Mouse (Mus musculus) stomach, embryonic 14.5 days (tissue): ENCODE measurements at regions not wholly inside any gene's neighbourhood (a gene's known extent, or its start where the extent isn't known, plus 50 kb on each side); places are given as distances from the start of the nearest gene placed in this dataset.
A peak's percentile ranks its signal among the peaks of the same experiment; 100 is the strongest.

Experiments used
- ATAC-seq: fragments of 200-750 bp; cut with Nextera tagmentation; 2 replicates; pipeline ENCODE4 v1.8.0; 2017; ENCODE audit warnings: low read depth, moderate TSS enrichment; ENCODE audit not compliant: insufficient number of reproducible peaks, insufficient read depth, low FRiP score
- H3K27ac ChIP-seq: fragments of 300-500 bp; sonication (generic); 2 replicates; pipeline ENCODE4 v1.5.1; 2014; ENCODE audit warnings: mild to moderate bottlenecking, low read length, moderate library complexity, mixed read lengths
- H3K27me3 ChIP-seq: fragments of 300-500 bp; sonication (generic); 2 replicates; pipeline ENCODE4 v1.6.1; 2014; ENCODE audit warnings: low read length, control low read depth, mixed read lengths; ENCODE audit not compliant: control insufficient read depth, insufficient read depth
- H3K36me3 ChIP-seq: fragments of 300-500 bp; sonication (generic); 2 replicates; pipeline ENCODE4 v1.6.1; 2014; ENCODE audit warnings: mild to moderate bottlenecking, control low read depth, low read length, moderate library complexity, mixed read lengths; ENCODE audit not compliant: control insufficient read depth, insufficient read depth
- H3K4me1 ChIP-seq: fragments of 300-500 bp; sonication (generic); 2 replicates; pipeline ENCODE4 v1.6.1; 2014; ENCODE audit warnings: low read length, control low read depth, mixed read lengths; ENCODE audit not compliant: control insufficient read depth, insufficient read depth
- H3K4me2 ChIP-seq: fragments of 300-500 bp; sonication (generic); replicated peaks from 2 replicates; pipeline ENCODE4 v1.6.1; 2014; ENCODE audit warnings: low read depth, low read length, control low read depth
- H3K4me3 ChIP-seq: fragments of 300-500 bp; sonication (generic); 2 replicates; pipeline ENCODE4 v1.5.1; 2014; ENCODE audit warnings: low read depth, low read length, control low read depth
- H3K9ac ChIP-seq: fragments of 300-500 bp; sonication (generic); replicated peaks from 2 replicates; pipeline ENCODE4 v1.6.1; 2014; ENCODE audit warnings: low read depth, mild to moderate bottlenecking, control low read depth, low read length, moderate library complexity, mixed read lengths
- H3K9me3 ChIP-seq: fragments of 300-500 bp; sonication (generic); 2 replicates; pipeline ENCODE4 v1.6.1; 2016; ENCODE audit warnings: low read depth, low read length, control low read depth; ENCODE audit not compliant: control insufficient read depth
- WGBS: fragments of 180-500 bp; shearing (Covaris S2); extraction: QIAGEN DNeasy Blood & Tissue Kit; methylation state at CpG from one replicate; pipeline ENCODE4 v1.1.7; 2014; 5-methylcytosine and 5-hydroxymethylcytosine counted together

- H3K9ac ChIP-seq = no peak overlapping the region
- no peak overlapping the region for H3K4me2 ChIP-seq
- no peak overlapping the region for H3K4me3 ChIP-seq
- no peaks in the 10 kb centered on the region for H3K27me3 ChIP-seq
- no peak for ATAC-seq
- no peaks in the 10 kb centered on the region for H3K9me3 ChIP-seq
- WGBS = 57% methylated on average over 6 of the region's 6 CpGs
- H3K27ac ChIP-seq = no peak overlapping the region
- H3K36me3 ChIP-seq = no peaks in the 10 kb centered on the region
- no peaks in the 10 kb centered on the region for H3K4me1 ChIP-seq
These were observed 93.1 kb downstream of the Nog start for GRCm38 (mm10) chr11:89209072-89209471.

- H3K9ac ChIP-seq = no peak overlapping the region
- no peak overlapping the region for H3K27ac ChIP-seq
- H3K4me1 ChIP-seq = no peaks in the 10 kb centered on the region
- no peaks in the 10 kb centered on the region for H3K36me3 ChIP-seq
- WGBS = 37% methylated on average over 3 of the region's 3 CpGs
- H3K4me3 ChIP-seq = no peak overlapping the region
- no peak for ATAC-seq
- H3K9me3 ChIP-seq = no peaks in the 10 kb centered on the region
- H3K27me3 ChIP-seq = no peaks in the 10 kb centered on the region
- no peak overlapping the region for H3K4me2 ChIP-seq
These were observed 95.3 kb downstream of the Nog start for GRCm38 (mm10) chr11:89206788-89207187.

GRCm38 (mm10) chr11:89204948-89205545 lies 97.1 kb downstream of the Nog start:
- no peak overlapping the region for H3K9ac ChIP-seq
- no peak overlapping the region for H3K4me2 ChIP-seq
- no peaks in the 10 kb centered on the region for H3K4me1 ChIP-seq
- H3K27ac ChIP-seq = no peak overlapping the region
- H3K27me3 ChIP-seq = no peaks in the 10 kb centered on the region
- H3K36me3 ChIP-seq = no peaks in the 10 kb centered on the region
- no peak for ATAC-seq
- H3K9me3 ChIP-seq = no peaks in the 10 kb centered on the region
- WGBS = 63% methylated on average over 7 of the region's 7 CpGs
- H3K4me3 ChIP-seq = no peak overlapping the region

- WGBS = 75% methylated on average over 3 of the region's 3 CpGs
- no peak overlapping the region for H3K9ac ChIP-seq
- no peak overlapping the region for H3K4me2 ChIP-seq
- no peak overlapping the region for H3K4me3 ChIP-seq
- no peaks in the 10 kb centered on the region for H3K36me3 ChIP-seq
- no peaks in the 10 kb centered on the region for H3K9me3 ChIP-seq
- no peaks in the 10 kb centered on the region for H3K27me3 ChIP-seq
- ATAC-seq = no peak
- no peaks in the 10 kb centered on the region for H3K4me1 ChIP-seq
- no peak overlapping the region for H3K27ac ChIP-seq
These were observed 101.7 kb downstream of the Nog start for GRCm38 (mm10) chr11:89200458-89200857.

- Histone ChIP-seq H3K27me3 (no peaks in the 10 kb centered on the region), H3K4me3 (no peak overlapping the region), H3K4me1 (peaks cover under 1% of the 10 kb centered on the region; the same call in 1 of the 2 replicates), H3K9ac (no peak overlapping the region), H3K36me3 (no peaks in the 10 kb centered on the region), H3K4me2 (no peak overlapping the region), H3K27ac (no peak overlapping the region), H3K9me3 (no peaks in the 10 kb centered on the region)
- WGBS = 71% methylated on average over 3 of the region's 3 CpGs
- no peak for ATAC-seq
These were observed 109.3 kb downstream of the Nog start for GRCm38 (mm10) chr11:89192815-89193214.

- Histone ChIP-seq H3K27ac (peak overlapping the region; percentile 61), H3K4me3 (no peak overlapping the region), H3K4me2 (peak overlapping the region; percentile 35), H3K4me1 (peaks cover 24% of the 10 kb centered on the region), H3K27me3 (no peaks in the 10 kb centered on the region), H3K9ac (no peak overlapping the region), H3K36me3 (no peaks in the 10 kb centered on the region), H3K9me3 (no peaks in the 10 kb centered on the region)
- ATAC-seq = peak; percentile 83; the same call in 1 of the 2 replicates
- WGBS = 5% methylated on average over 26 of the region's 26 CpGs
These were observed 113.4 kb downstream of the Gm525 start for GRCm38 (mm10) chr11:89186911-89187621.

- Histone ChIP-seq H3K4me2 (no peak overlapping the region), H3K9me3 (no peaks in the 10 kb centered on the region), H3K27ac (no peak overlapping the region), H3K27me3 (no peaks in the 10 kb centered on the region), H3K9ac (no peak overlapping the region), H3K4me3 (no peak overlapping the region), H3K36me3 (no peaks in the 10 kb centered on the region), H3K4me1 (peaks cover 24% of the 10 kb centered on the region)
- ATAC-seq = peak; percentile 39; the same call in 1 of the 2 replicates
- WGBS = 51% methylated on average over 6 of the region's 6 CpGs
These were observed 112.2 kb downstream of the Gm525 start for GRCm38 (mm10) chr11:89185862-89186261.

- Histone ChIP-seq H3K4me2 (no peak overlapping the region), H3K9me3 (no peaks in the 10 kb centered on the region), H3K36me3 (no peaks in the 10 kb centered on the region), H3K9ac (no peak overlapping the region), H3K27ac (no peak overlapping the region), H3K4me3 (no peak overlapping the region), H3K27me3 (no peaks in the 10 kb centered on the region), H3K4me1 (peaks cover 9% of the 10 kb centered on the region; the same call in 1 of the 2 replicates)
- ATAC-seq = no peak
- WGBS = 79% methylated on average over 5 of the region's 5 CpGs
These were observed 107.8 kb downstream of the Gm525 start for GRCm38 (mm10) chr11:89181471-89181870.
